Mouse (Mus musculus): ENCODE measurements around the gene Cadps2. TPM values are rescaled to one million over a fixed set of nuclear protein-coding genes. Genes with fewer than 3 reads are reported as not detected.
A peak's percentile ranks its signal among the peaks of the same experiment; 100 is the strongest.

Gene Cadps2
- polyA plus RNA-seq, 1 experiment from 2014 or later: 6.2 TPM

DNA sequence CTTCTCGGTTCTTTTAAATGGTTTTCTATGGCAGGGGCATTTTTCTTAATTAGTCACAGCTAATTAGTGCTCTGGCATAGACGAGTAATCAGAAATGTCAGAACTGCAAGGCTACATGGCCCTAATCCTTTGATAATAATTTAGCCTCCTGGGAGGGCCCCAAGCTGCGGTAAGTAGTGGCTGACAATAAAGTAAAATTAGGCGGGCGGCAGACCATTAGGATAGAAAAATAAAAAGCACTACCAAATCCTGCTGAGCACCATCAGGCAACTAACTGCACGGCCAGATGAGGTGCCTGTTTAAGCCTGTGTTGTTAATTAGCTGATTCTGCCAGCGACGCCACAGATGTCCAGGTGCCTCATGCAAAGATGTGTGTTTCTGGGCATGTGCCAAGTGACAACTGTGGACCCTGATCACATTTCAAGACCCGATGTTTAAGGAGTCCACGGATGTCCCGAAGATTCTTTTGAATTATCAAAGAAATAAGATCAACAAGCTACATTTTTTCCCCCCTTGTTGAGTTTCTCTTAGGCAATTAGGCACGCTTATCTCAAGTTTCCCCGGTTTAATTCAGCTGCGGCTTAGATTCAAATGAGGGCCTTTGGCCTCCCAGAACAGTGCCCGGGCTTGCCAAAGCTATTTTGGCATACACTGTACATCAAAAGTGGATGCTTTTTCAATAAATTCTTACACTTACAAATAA is 558.3 kb downstream of the Cadps2 start:
- no peak for ATAC-seq (ENCODE audit: low FRiP score, low TSS enrichment)
- Histone ChIP-seq H3K27me3 (ENCODE audit: insufficient read depth, low read length) (peaks cover 16% of the 10 kb centered on the region; the same call in 1 of the 2 replicates), H3K36me3 (ENCODE audit: insufficient read depth, low read length) (no peaks in the 10 kb centered on the region), H3K9ac (replicated peaks; ENCODE audit: low read length) (no peak overlapping the region), H3K27ac (ENCODE audit: low read length) (no peak overlapping the region), H3K9me3 (ENCODE audit: low read length) (no peaks in the 10 kb centered on the region), H3K4me2 (replicated peaks; ENCODE audit: low read depth, low read length) (no peak overlapping the region), H3K4me1 (ENCODE audit: insufficient read depth, low read length) (no peaks in the 10 kb centered on the region), H3K4me3 (ENCODE audit: low read length) (no peak overlapping the region)
- WGBS: 46% methylated on average over 15 of the region's 15 CpGs

DNA sequence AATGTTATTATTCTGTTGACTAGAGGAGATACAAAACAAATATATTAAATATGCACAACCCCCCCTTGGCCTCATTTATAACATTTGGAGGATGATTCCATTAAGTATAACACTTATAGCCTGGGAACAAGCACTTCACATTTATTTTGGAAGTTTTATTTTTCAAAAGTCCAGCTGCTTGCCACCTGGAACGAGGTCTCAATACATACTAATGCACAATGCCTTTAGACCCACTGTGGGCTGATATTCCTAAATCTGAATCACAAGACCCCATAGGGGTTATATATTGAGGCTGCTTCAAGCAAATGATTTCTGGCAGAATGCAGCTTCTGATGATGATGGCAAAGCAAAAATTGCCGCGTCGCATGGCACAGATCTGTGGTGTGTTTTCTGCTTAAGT is 565.7 kb downstream of the Cadps2 start:
- Histone ChIP-seq H3K27me3 (ENCODE audit: insufficient read depth, low read length) (peaks cover 52% of the 10 kb centered on the region), H3K4me3 (ENCODE audit: low read length) (no peak overlapping the region), H3K9ac (replicated peaks; ENCODE audit: low read length) (no peak overlapping the region), H3K4me2 (replicated peaks; ENCODE audit: low read depth, low read length) (no peak overlapping the region), H3K9me3 (ENCODE audit: low read length) (no peaks in the 10 kb centered on the region), H3K36me3 (ENCODE audit: insufficient read depth, low read length) (no peaks in the 10 kb centered on the region), H3K27ac (ENCODE audit: low read length) (no peak overlapping the region), H3K4me1 (ENCODE audit: insufficient read depth, low read length) (no peaks in the 10 kb centered on the region)
- WGBS: 66% methylated on average over 4 of the region's 4 CpGs
- ATAC-seq (ENCODE audit: low FRiP score, low TSS enrichment): no peak

- Histone ChIP-seq H3K9me3 (ENCODE audit: low read length) (no peaks in the 10 kb centered on the region), H3K27ac (ENCODE audit: low read length) (no peak overlapping the region), H3K4me2 (replicated peaks; ENCODE audit: low read depth, low read length) (no peak overlapping the region), H3K9ac (replicated peaks; ENCODE audit: low read length) (no peak overlapping the region), H3K4me3 (ENCODE audit: low read length) (no peak overlapping the region), H3K36me3 (ENCODE audit: insufficient read depth, low read length) (no peaks in the 10 kb centered on the region), H3K27me3 (ENCODE audit: insufficient read depth, low read length) (peaks cover 57% of the 10 kb centered on the region), H3K4me1 (ENCODE audit: insufficient read depth, low read length) (no peaks in the 10 kb centered on the region)
- no peak for ATAC-seq (ENCODE audit: low FRiP score, low TSS enrichment)
- WGBS: 4% methylated on average over 11 of the region's 11 CpGs
Observed at GRCm38 (mm10) chr6:23272979-23273378, 566.2 kb downstream of the Cadps2 start.

DNA sequence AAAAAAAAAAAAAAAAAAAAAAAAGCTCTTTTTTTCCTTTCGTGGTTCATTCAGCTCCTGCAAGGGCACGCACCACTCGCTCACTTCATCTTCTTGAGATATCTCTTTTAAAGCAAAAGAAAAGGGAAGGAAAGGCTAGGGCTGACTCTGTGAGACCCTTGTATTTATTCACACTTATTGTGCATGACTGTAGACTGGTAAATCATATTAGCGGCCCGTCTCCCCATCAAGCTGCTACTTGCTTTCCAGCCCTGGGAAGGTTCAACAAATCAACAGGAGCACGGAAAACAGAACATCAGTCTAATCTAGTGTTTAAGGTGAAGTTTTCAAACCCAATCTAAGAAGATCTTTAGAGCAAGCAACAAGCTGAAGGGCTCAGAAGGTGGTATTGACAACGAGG is 566.7 kb downstream of the Cadps2 start:
- H3K27me3 ChIP-seq (ENCODE audit: insufficient read depth, low read length): peaks cover 61% of the 10 kb centered on the region
- no peak overlapping the region for H3K4me2 ChIP-seq (replicated peaks; ENCODE audit: low read depth, low read length)
- H3K9ac ChIP-seq (replicated peaks; ENCODE audit: low read length): no peak overlapping the region
- H3K9me3 ChIP-seq (ENCODE audit: low read length): no peaks in the 10 kb centered on the region
- H3K4me3 ChIP-seq (ENCODE audit: low read length): no peak overlapping the region
- no peak overlapping the region for H3K27ac ChIP-seq (ENCODE audit: low read length)
- H3K4me1 ChIP-seq (ENCODE audit: insufficient read depth, low read length): no peaks in the 10 kb centered on the region
- no peaks in the 10 kb centered on the region for H3K36me3 ChIP-seq (ENCODE audit: insufficient read depth, low read length)
- WGBS: 22% methylated on average over 7 of the region's 7 CpGs
- no peak for ATAC-seq (ENCODE audit: low FRiP score, low TSS enrichment)

DNA sequence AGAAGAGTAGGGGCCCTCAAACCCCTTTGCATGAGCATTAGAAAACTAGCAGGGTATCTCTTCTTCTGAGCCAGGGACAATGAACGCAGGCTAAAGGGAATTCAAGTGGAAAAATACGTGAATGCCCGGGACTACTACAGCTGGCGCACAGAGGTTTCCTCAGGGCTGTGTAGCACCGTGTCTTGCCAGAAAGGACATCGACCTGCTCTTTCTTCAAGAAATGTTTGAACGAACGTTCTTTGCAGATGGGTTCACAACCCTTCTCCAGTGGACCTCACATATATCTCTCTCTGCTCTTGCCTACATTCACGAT is 578.5 kb downstream of the Cadps2 start:
- H3K4me3 ChIP-seq (ENCODE audit: low read length): no peak overlapping the region
- ATAC-seq (ENCODE audit: low FRiP score, low TSS enrichment): no peak
- under 1% methylated on average over 9 of the region's 9 CpGs for WGBS

DNA sequence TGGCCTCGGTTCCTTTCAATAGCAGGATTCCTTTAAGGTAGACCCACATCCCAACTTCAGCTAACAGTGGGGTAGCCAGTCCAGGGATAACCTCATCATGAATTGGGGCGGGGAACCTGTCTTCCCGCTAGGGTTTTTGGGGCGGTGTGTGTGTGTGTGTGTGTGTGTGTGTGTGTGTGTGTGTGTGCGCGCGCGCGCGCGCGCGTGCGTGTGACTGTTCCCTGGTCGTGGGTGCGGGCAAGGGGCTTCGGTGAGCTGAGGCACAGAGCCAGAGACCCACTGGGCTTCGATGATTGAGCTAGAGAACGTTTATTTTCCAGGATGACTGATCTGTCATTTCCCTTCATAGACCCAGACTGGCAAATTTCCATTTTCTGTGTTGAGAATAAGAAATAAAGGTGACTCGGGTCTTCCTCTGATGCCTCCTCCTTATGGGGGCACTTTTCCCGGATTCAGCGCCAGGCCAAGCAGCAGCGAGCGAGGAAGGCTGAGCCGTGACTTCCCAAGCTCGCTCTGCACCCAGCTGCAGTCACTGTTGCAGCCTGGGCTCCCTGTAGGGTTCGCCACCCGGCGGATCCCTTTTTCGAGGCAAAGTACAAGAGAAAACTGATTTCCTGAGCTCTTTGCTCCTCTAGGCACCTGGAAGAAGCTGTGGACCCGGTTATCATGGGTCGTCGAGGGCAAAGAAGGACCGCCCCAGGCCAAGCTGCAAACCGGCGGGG is 579.0 kb downstream of the Cadps2 start:
- Histone ChIP-seq H3K4me3 (ENCODE audit: low read length) (0 out of 2 replicates have a peak overlapping the region, but pooled peaks have one; percentile 5), H3K9me3 (ENCODE audit: low read length) (no peaks in the 10 kb centered on the region)
- WGBS: 3% methylated on average over 36 of the region's 36 CpGs

More for the DNA sequence above, 578.5 kb downstream of the Cadps2 start:
- Histone ChIP-seq H3K9me3 (ENCODE audit: low read length) (no peaks in the 10 kb centered on the region), H3K4me2 (replicated peaks; ENCODE audit: low read depth, low read length) (no peak overlapping the region), H3K4me1 (ENCODE audit: insufficient read depth, low read length) (no peaks in the 10 kb centered on the region), H3K9ac (replicated peaks; ENCODE audit: low read length) (no peak overlapping the region), H3K36me3 (ENCODE audit: insufficient read depth, low read length) (no peaks in the 10 kb centered on the region), H3K27me3 (ENCODE audit: insufficient read depth, low read length) (peaks cover 79% of the 10 kb centered on the region), H3K27ac (ENCODE audit: low read length) (no peak overlapping the region)

DNA sequence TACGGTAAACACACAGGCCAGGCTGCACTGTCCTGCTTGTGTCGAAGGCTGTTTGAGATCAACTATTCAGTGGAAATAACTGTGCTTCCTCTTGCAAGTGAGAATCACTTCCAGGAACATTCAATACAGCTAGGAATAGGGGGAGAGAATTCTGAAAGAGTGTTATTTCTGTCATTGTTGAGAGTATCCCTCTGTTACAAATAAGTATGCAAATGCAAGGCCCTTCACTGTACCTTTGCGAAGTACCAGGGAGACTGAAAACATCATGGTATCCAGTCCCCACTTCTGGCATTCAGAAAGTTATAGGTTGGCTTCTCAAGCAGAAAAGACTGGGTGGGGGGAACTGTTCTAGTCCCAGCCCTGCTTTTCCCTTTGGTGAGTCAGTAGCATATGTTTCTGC is 581.2 kb downstream of the Cadps2 start:
- peaks cover 91% of the 10 kb centered on the region for H3K27me3 ChIP-seq (ENCODE audit: insufficient read depth, low read length)
- ATAC-seq (ENCODE audit: low FRiP score, low TSS enrichment): no peak

More for the DNA sequence above, 579.0 kb downstream of the Cadps2 start:
- Histone ChIP-seq H3K9ac (replicated peaks; ENCODE audit: low read length) (no peak overlapping the region), H3K4me1 (ENCODE audit: insufficient read depth, low read length) (no peaks in the 10 kb centered on the region), H3K36me3 (ENCODE audit: insufficient read depth, low read length) (no peaks in the 10 kb centered on the region), H3K27ac (ENCODE audit: low read length) (no peak overlapping the region), H3K27me3 (ENCODE audit: insufficient read depth, low read length) (peaks cover 82% of the 10 kb centered on the region), H3K4me2 (replicated peaks; ENCODE audit: low read depth, low read length) (no peak overlapping the region)
- ATAC-seq (ENCODE audit: low FRiP score, low TSS enrichment): peak; percentile 42; the same call in 1 of the 2 replicates

DNA sequence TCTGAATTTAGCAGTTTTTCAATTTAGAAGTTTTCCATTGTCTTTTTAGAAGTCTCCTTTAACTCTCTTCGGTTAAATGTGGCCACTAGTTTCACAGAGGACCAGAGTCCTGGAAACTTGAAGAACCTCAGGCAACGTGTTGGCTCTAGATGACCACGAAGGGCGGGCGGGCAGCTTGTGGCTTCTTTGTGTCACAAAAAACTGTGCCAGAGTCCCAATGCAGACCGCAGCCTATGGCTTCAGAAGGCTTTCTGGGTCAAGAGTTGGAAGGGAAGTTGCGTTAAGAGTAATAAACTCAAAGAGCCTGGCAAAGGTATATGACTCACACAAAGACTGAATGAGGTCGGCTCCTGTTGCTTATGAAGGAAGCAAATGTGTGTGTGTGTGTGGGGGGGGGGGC is 584.1 kb downstream of the Cadps2 start:
- Histone ChIP-seq H3K36me3 (ENCODE audit: insufficient read depth, low read length) (no peaks in the 10 kb centered on the region), H3K27ac (ENCODE audit: low read length) (no peak overlapping the region), H3K4me1 (ENCODE audit: insufficient read depth, low read length) (no peaks in the 10 kb centered on the region), H3K4me3 (ENCODE audit: low read length) (no peak overlapping the region), H3K9me3 (ENCODE audit: low read length) (no peaks in the 10 kb centered on the region; the same call in 1 of the 2 replicates), H3K27me3 (ENCODE audit: insufficient read depth, low read length) (peaks cover 87% of the 10 kb centered on the region), H3K9ac (replicated peaks; ENCODE audit: low read length) (no peak overlapping the region), H3K4me2 (replicated peaks; ENCODE audit: low read depth, low read length) (no peak overlapping the region)
- WGBS: 2% methylated on average over 8 of the region's 8 CpGs
- ATAC-seq (ENCODE audit: low FRiP score, low TSS enrichment): no peak

More for the DNA sequence above, 581.2 kb downstream of the Cadps2 start:
- Histone ChIP-seq H3K36me3 (ENCODE audit: insufficient read depth, low read length) (no peaks in the 10 kb centered on the region), H3K4me2 (replicated peaks; ENCODE audit: low read depth, low read length) (no peak overlapping the region), H3K9ac (replicated peaks; ENCODE audit: low read length) (no peak overlapping the region), H3K4me1 (ENCODE audit: insufficient read depth, low read length) (no peaks in the 10 kb centered on the region), H3K9me3 (ENCODE audit: low read length) (no peaks in the 10 kb centered on the region; the same call in 1 of the 2 replicates), H3K4me3 (ENCODE audit: low read length) (no peak overlapping the region), H3K27ac (ENCODE audit: low read length) (no peak overlapping the region)
- WGBS: 15% methylated on average over 3 of the region's 3 CpGs

GRCm38 (mm10) chr6:23254644-23255043 is 584.6 kb downstream of the Cadps2 start:
- H3K4me3 ChIP-seq (ENCODE audit: low read length): no peak overlapping the region
- 2% methylated on average over 11 of the region's 11 CpGs for WGBS

More at GRCm38 (mm10) chr6:23254644-23255043, 584.6 kb downstream of the Cadps2 start:
- no peaks in the 10 kb centered on the region; the same call in 1 of the 2 replicates for H3K9me3 ChIP-seq (ENCODE audit: low read length)
- H3K9ac ChIP-seq (replicated peaks; ENCODE audit: low read length): no peak overlapping the region
- ATAC-seq (ENCODE audit: low FRiP score, low TSS enrichment): no peak
- H3K27me3 ChIP-seq (ENCODE audit: insufficient read depth, low read length): peaks cover 87% of the 10 kb centered on the region
- no peak overlapping the region for H3K4me2 ChIP-seq (replicated peaks; ENCODE audit: low read depth, low read length)
- H3K27ac ChIP-seq (ENCODE audit: low read length): no peak overlapping the region
- no peaks in the 10 kb centered on the region for H3K36me3 ChIP-seq (ENCODE audit: insufficient read depth, low read length)
- peaks cover under 1% of the 10 kb centered on the region; the same call in 1 of the 2 replicates for H3K4me1 ChIP-seq (ENCODE audit: insufficient read depth, low read length)

Measured in kidney, embryonic 16.5 days (tissue).